ENCODE assay signal across 14 mouse cellular contexts in genomic region chr4:101656056-101656455, GRCm38 (mm10). TPM values are rescaled to one million over a fixed set of nuclear protein-coding genes. Genes with fewer than 3 reads are reported as not detected.
DNase-seq lines count a peak whose midpoint lies in the region; ATAC-seq and TF ChIP-seq lines count a peak whose summit lies in the region.
"Had no signal": no experiment of that assay in that cellular context is flagged by ENCODE, and none has a peak within 500 bp of the region (broad histone marks: within the 10 kb centered on the region; RNA-seq: fewer than 3 reads in every experiment).

No protein-coding gene starts in this region.

- peak; percentile 98 for DNase-seq in heart, adult 11 months
- no peak for DNase-seq in heart, postnatal 4 days
- peak; percentile 47 for DNase-seq in liver, adult 2 months (ENCODE audit: extremely low read depth, low read depth, low spot score)
- DNase-seq in liver = no peak
- peak; percentile 41 for DNase-seq in heart, embryonic 10.5 days (ENCODE audit: low spot score)
- DNase-seq in stomach, postnatal 0 days (ENCODE audit: low spot score) = no peak
- DNase-seq in adrenal gland, adult 2 months = no peak
- DNase-seq: cerebellum, adult 2 months; gastrocnemius, postnatal 25 days; midbrain, embryonic 14.5 days; thymus, postnatal 4 days had no signal

- ATAC-seq in liver, embryonic 16.5 days (ENCODE audit: low read depth) = no peak
- ATAC-seq in stomach, postnatal 0 days (ENCODE audit: low FRiP score, low TSS enrichment) = no peak

- 76% methylated on average over 15 of the region's 15 CpGs for WGBS in liver, adult 2 months
- WGBS in heart, embryonic 10.5 days = 74% methylated on average over 15 of the region's 15 CpGs
- WGBS in liver, embryonic 16.5 days (ENCODE audit: insufficient replicate concordance) = 75% methylated on average over 15 of the region's 15 CpGs
- WGBS in stomach, postnatal 0 days = 83% methylated on average over 15 of the region's 15 CpGs

- no peak overlapping the region for H3K4me3 ChIP-seq in liver, adult 2 months (ENCODE audit: insufficient read depth, low read depth, low read length)
- H3K4me3 ChIP-seq in heart, embryonic 10.5 days = no peak overlapping the region
- no peak overlapping the region for H3K4me3 ChIP-seq in liver, embryonic 16.5 days (ENCODE audit: low read depth, low read length)
- no peak overlapping the region for H3K4me3 ChIP-seq in stomach, postnatal 0 days (ENCODE audit: low read depth, low read length)
- H3K4me3 ChIP-seq: forebrain, embryonic 10.5 days had no signal

- H3K27ac ChIP-seq in liver, adult 2 months (replicated peaks; ENCODE audit: insufficient read depth, low read depth, low read length) = no peak overlapping the region
- H3K27ac ChIP-seq in heart, embryonic 10.5 days = no peak overlapping the region
- H3K27ac ChIP-seq in liver, embryonic 16.5 days (ENCODE audit: low read length) = peak overlapping the region; percentile 67
- no peak overlapping the region for H3K27ac ChIP-seq in stomach, postnatal 0 days (replicated peaks)
- H3K27ac ChIP-seq: forebrain, embryonic 10.5 days; kidney, postnatal 0 days had no signal

- H3K9ac ChIP-seq in liver, adult 2 months (ENCODE audit: low read depth, low read length) = no peak overlapping the region
- H3K9ac ChIP-seq in liver, embryonic 16.5 days (ENCODE audit: low read depth, low read length) = no peak overlapping the region
- no peak overlapping the region for H3K9ac ChIP-seq in stomach, postnatal 0 days (ENCODE audit: low read length)

- H3K4me2 ChIP-seq in liver, embryonic 16.5 days (ENCODE audit: low read depth, low read length) = no peak overlapping the region
- no peak overlapping the region for H3K4me2 ChIP-seq in stomach, postnatal 0 days (replicated peaks; ENCODE audit: low read depth)

- no peaks in the 10 kb centered on the region for H3K4me1 ChIP-seq in liver, adult 2 months (ENCODE audit: control insufficient read depth, insufficient read depth, low read length)
- no peaks in the 10 kb centered on the region for H3K4me1 ChIP-seq in heart, embryonic 10.5 days
- H3K4me1 ChIP-seq in liver, embryonic 16.5 days (ENCODE audit: control insufficient read depth, low read depth, low read length) = peaks cover 53% of the 10 kb centered on the region
- no peaks in the 10 kb centered on the region for H3K4me1 ChIP-seq in stomach, postnatal 0 days (replicated peaks; ENCODE audit: control insufficient read depth, insufficient read depth)
- H3K4me1 ChIP-seq: forebrain, embryonic 10.5 days had no signal

- no peaks in the 10 kb centered on the region for H3K27me3 ChIP-seq in liver, adult 2 months (ENCODE audit: control insufficient read depth, insufficient read depth, low read length)
- H3K27me3 ChIP-seq in heart, embryonic 10.5 days (ENCODE audit: insufficient read depth, poor library complexity, severe bottlenecking) = no peaks in the 10 kb centered on the region
- H3K27me3 ChIP-seq in liver, embryonic 16.5 days (ENCODE audit: control insufficient read depth, insufficient read depth, low read depth, low read length) = no peaks in the 10 kb centered on the region
- H3K27me3 ChIP-seq in stomach, postnatal 0 days (ENCODE audit: control insufficient read depth, insufficient read depth, low read length) = no peaks in the 10 kb centered on the region

- no peaks in the 10 kb centered on the region for H3K79me2 ChIP-seq in liver, adult 2 months (ENCODE audit: control insufficient read depth, insufficient read depth, low read length)

- TF ChIP-seq CTCF in liver, adult 2 months (IDR thresholded peaks at IDR 0.05; ENCODE audit: low read depth, low read length) = no peak
- TF ChIP-seq CTCF in stomach, postnatal 0 days (IDR thresholded peaks at IDR 0.05; ENCODE audit: low read depth) = no peak

- H3K9me3 ChIP-seq in heart, embryonic 10.5 days = no peaks in the 10 kb centered on the region
- H3K9me3 ChIP-seq in liver, embryonic 16.5 days (replicated peaks; ENCODE audit: control insufficient read depth, low read length) = no peaks in the 10 kb centered on the region
- no peaks in the 10 kb centered on the region for H3K9me3 ChIP-seq in stomach, postnatal 0 days (ENCODE audit: control insufficient read depth, low read length)
- H3K9me3 ChIP-seq: forebrain, embryonic 10.5 days had no signal

- TF ChIP-seq POLR2A in liver, adult 2 months (IDR thresholded peaks at IDR 0.05; ENCODE audit: extremely low read depth, insufficient read depth, low read length) = no peak

- TF ChIP-seq EP300 in stomach, postnatal 0 days (optimal IDR thresholded peaks at IDR 0.05) = no peak

- H3K36me3 ChIP-seq in liver, adult 2 months (ENCODE audit: control insufficient read depth, insufficient read depth, low read length) = peaks cover 5% of the 10 kb centered on the region; the same call in 1 of the 2 replicates
- H3K36me3 ChIP-seq in heart, embryonic 10.5 days = peaks cover 26% of the 10 kb centered on the region
- peaks cover 18% of the 10 kb centered on the region for H3K36me3 ChIP-seq in liver, embryonic 16.5 days (ENCODE audit: control insufficient read depth, insufficient read depth)
- peaks cover 9% of the 10 kb centered on the region; the same call in 1 of the 2 replicates for H3K36me3 ChIP-seq in stomach, postnatal 0 days (ENCODE audit: control insufficient read depth, insufficient read depth, low read length)

RNA-seq across cellular contexts. Expression of gene Leprot, which starts 8.5 kb away (rescaled TPM):
- 10 to 100 TPM; 53.0 to 55.1 TPM for total RNA-seq in heart, postnatal 4 days (2021)
- total RNA-seq in liver, adult 2 months (2014; rRNA removed) = 16.8 and 17.2 TPM in 2 replicates
- 15.0 and 18.7 TPM in 2 replicates for polyA plus RNA-seq in liver, adult 2 months (2012; rRNA removed)
- polyA plus RNA-seq in heart, embryonic 10.5 days (2016; fragmentation: Nextera tagmentation; extraction: Ambion mirVana) = 75.2 and 75.9 TPM in 2 replicates
- 44.1 and 50.6 TPM in 2 replicates for polyA plus RNA-seq in liver, embryonic 16.5 days (2015; fragmentation: Nextera tagmentation; extraction: Ambion mirVana)
- 87.9 and 89.5 TPM in 2 replicates for polyA plus RNA-seq in stomach, postnatal 0 days (2015; fragmentation: Nextera tagmentation; extraction: Ambion mirVana)
- total RNA-seq in adrenal gland, adult 2 months (2021) = 10 to 100 TPM; 56.2 to 59.5 TPM
- 25.9 and 51.4 TPM in 2 replicates for polyA plus RNA-seq in adrenal gland, adult 2 months (2012; rRNA removed)

Comparison
In these comparisons a context has a peak if more than half of its experiments do, and no peak if none do; other contexts are left out.
1. DNase-seq: peak in heart, adult 11 months (single experiment), liver, adult 2 months (single experiment) and heart, embryonic 10.5 days (single experiment); none in heart, postnatal 4 days (single experiment), liver (single experiment), stomach, postnatal 0 days (single experiment) and adrenal gland, adult 2 months (single experiment).